Mouse (Mus musculus): ENCODE measurements around the gene Crybg1.

Gene Crybg1

DNA sequence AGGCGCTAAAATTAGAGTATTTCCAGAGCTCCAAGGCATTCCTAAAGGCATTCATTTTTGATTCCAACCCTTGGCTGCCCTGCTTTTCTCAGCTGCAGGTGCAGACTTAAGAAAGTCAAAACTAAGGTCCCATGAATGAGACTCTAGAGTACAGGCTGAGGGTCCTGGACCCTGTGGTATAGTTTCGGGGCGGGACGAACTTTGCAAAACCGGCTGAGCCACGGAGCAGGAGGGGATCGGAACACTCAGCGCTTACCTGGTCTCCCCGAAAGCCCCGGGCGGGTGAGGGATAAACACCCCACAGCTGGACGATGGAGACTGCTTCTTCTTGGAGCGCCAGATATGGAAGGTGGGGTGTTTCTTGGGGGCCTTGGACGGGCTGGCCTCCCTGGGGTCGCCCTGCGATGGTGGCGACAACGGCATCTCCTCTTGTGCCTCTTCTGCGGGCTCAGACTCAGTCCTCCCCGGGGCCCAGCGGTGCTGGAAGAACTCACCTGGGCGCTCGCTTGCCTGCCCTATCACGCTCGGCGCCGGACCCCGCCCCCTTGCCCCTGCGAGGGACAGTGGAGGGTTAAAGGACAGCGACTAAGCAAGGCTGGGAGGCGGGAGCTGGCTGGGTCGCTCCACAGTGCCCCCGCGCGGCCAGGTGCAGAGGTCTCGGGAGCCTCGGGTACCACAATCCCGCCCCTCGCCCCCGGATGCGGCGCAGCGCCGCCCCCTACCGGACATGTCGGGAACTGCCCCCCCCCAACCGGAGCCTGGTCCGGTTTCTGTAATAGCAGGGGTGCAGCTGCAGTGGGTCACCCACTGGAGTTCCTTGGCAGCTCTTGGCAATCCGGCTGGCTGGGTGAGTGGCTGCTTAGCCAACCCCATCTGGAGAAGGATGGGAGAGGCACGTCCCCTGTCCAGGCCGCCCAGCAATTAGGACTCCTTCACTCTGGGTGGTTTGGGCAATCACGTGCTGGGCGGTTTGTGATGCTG, at the start of gene Crybg1:
Gene Crybg1, minus strand, starts transcription at position 517 of the 981 bp plus-strand sequence.
- DNase-seq (ENCODE audit: low spot score), result peak; percentile 46

DNA sequence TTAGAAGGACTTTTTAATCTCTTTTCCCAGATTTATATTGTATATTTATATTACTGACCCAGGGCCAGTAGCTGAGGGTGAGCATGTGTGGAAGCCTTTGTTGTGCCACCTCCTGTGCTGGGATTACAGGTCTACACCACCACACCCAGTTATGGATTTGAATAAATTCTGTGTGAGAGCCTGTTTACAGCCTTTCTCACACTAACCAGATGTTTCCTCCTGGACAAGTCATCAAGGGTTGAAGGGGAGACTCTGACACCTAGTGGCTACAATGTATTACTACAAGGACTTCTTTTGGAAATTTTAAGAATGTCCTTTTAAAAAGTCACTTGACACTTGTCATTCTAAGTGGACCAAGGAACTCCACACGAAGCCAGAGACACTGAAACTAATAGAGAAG, 28.7 kb upstream of the Crybg1 start:
- peak; percentile 34 for DNase-seq (ENCODE audit: low spot score)

DNA sequence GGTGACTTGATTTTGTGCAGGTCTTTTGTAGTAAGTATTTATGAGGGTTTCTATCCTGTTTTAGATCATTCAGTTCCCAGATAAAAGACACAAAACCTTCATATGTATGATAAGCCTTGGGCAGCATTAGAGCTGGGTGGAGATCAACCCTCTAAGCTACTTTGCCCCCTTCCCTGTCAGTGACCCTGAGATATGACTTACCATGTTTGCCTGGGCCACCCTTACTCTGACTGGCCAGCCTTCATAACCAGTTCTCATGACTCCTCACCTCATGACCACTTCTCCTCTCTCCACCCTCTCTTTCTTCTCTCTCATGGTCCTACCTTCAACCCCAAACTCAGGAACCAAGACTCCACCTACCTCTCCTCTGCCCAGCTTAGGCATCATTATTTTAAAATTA, 27.9 kb upstream of the Crybg1 start:
- no peak for DNase-seq (ENCODE audit: low spot score)

DNA sequence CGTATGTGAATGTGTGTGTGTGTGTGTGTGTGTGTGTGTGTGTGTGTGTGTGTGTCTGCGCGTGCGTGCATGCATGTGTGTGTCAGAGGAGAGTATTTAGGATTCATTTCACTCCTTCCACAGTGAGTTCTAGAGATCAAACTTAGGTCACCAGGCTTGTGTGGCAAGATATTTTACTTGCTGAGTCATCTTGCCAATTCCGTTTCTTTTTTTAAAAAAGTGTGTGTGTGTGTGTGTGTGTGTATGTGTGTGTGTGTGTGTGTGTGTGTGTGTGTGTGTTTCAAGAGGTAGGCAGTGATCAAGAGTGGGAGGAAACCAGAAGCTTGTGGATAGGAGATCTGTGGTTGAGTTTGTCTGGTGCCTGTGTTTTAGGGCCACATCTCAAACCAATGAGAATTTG, 27.5 kb upstream of the Crybg1 start:
- no peak for DNase-seq (ENCODE audit: low spot score)

DNA sequence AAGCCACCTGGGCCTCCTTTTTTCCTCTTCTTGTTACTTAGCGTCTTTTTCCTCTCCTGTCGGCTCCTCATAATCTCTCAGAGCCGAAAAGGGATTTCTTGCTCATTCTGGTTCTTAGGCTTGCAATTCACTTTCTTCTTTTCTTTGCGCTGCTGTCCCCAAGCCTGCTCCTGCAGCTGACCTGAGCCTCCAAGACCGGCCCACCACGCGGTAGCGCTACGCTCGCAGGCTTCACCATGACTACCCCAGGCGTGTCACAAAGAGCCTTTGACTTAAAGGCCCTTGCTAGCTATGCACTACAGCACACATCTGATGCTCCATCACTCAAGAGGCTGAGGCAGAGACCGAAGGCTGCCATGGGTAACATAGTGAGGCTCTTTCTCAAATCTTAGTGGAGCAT, 21.5 kb upstream of the Crybg1 start:
- no peak for DNase-seq (ENCODE audit: low spot score)

DNA sequence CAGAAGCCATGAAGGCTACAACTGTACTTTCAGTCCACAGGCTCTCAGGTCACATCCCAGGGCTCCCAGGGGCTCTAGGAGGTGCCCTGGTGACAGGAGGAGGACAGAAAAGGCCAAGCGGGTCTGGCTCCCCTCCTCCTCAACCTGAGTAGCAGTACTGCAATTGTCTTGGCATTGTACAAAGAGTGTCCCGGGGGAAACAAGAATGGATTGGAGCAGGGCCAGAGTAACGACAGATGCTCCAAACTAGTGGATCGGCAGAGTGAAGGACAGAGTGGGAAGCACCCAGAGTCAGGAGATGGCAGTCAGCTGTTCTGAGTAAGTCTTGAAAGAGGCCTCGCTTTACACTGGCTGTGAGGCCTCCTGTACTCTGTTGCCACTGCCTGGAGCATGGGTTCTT, 18.4 kb upstream of the Crybg1 start:
- DNase-seq (ENCODE audit: low spot score), result no peak

DNA sequence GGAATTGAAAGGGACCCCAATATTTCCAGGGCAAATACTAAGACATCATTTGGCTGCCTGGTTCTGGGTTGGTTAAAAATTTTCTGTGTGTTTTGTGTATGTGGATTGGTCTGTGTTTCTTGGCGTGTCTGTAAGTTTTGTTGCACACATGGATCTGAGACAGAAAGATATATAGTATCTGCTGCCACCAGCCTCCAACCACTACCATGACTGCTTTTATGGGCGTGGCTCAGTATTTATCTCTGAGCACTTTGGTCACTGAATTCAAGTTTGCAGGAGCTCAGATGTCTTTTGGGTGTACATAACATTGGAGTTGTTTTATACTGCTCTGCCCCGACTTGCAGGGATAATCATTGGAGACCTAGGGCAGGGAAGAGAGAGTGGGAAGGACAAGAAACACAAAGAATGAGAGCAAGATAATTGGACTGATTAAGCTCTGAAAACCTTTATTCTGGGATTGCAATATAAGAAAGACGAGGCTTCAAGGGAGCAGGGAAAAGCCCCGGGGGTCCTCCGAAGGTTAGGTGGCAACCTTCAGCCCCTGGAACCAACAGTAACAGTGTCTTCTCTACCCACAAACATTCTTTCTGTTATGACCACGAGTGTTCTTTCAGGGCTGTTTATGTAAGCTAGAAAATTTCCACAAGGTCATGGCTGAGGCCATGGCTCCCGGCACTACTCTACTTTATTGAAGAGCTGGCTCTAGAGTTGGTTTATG, 15.8 kb upstream of the Crybg1 start:
- no peak for DNase-seq (ENCODE audit: low spot score)

DNA sequence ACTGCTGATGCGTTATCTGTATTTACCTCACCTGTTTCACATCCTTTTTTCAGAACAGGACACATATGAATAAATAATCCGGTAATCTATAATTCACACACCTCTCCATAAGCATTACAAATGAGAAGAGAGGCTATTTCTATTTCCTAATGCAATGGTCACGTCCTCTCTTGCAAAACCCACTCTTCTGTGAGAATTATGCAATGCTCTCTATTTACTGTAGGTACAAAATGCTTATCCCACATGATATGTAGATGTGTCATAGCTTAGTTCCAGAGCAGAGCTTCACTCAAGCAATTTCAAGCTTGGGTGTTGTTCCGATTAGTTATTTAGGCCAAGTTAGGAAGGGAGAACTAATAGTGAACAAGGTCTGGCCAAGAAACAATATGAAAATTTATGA, 14.4 kb upstream of the Crybg1 start:
- no peak for DNase-seq (ENCODE audit: low spot score)

DNA sequence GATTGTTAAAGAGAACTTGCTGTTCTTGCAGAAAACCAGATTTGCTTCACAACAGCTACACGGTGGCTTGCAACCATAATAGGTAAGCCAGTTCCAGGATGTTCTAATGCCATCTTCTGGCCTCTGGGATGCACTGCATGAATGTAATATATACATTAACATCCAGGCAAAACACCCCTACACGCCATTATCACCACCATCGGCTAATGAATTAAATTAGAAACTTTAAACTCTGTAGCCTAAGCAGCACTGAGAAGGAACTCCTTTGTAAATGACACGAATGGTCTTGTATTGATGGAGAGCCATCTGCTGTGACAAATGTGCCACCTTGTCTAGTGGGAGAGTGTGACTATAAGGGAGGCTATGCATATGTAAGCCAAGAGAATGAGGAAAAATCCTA, 11.5 kb upstream of the Crybg1 start:
- DNase-seq (ENCODE audit: low spot score), result no peak

DNA sequence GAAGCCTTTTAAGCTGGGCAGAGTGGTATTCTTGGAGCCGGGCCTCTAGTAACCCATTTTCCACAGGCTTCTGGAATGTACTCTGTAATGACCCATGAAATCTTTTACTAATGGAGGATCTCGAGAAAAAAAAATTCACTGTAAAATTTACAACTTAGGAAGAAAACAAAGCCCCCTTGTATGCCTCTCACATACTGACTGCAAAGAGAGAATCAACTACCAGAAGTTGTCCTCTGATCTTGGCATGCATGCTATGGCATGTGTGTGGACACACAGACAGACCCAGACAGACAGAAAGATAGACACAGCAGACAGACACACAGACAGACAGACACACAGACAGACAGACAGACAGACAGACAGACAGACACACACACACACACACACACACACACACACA, 8.8 kb upstream of the Crybg1 start:
- no peak for DNase-seq (ENCODE audit: low spot score)

DNA sequence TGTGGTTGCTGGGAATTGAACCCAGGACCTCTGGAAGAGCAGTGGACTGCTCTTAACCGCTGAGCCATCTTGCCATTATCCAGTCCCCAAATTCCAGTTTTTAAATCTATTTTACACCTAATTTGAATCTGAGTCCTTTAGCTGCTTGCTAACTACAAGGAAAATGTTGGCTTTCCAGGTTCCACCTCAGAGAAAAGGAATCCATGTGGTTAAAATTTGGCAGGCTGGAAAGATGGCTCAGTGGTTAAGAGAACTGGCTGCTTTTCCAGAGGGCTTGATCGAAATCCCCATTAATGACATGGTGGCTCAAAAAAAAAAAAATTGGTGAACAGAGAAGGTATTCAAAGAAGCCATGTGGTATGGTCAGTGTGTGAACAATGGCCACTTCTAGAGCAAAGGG, 1.8 kb upstream of the Crybg1 start:
- no peak for DNase-seq (ENCODE audit: low spot score)

DNA sequence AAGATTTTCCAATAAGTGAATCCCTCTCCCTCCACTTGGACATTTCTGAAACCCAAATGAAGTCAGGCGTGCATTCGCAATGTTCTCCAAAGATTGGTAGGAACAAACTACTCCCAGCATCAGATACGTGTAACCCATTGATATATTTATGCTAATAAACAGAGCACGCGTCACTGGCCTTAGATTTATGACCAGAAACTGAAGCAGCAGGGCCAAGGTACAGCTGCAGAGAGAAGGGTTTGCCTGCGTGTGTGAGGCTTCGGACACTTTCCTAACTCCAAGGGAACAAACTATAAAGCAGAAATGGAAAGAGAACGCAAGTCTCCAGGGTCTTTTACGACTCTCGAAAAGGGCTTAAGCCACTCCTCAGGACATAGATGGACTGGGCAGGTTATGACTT, 5.3 kb downstream of the Crybg1 start:
- no peak for DNase-seq (ENCODE audit: low spot score)

DNA sequence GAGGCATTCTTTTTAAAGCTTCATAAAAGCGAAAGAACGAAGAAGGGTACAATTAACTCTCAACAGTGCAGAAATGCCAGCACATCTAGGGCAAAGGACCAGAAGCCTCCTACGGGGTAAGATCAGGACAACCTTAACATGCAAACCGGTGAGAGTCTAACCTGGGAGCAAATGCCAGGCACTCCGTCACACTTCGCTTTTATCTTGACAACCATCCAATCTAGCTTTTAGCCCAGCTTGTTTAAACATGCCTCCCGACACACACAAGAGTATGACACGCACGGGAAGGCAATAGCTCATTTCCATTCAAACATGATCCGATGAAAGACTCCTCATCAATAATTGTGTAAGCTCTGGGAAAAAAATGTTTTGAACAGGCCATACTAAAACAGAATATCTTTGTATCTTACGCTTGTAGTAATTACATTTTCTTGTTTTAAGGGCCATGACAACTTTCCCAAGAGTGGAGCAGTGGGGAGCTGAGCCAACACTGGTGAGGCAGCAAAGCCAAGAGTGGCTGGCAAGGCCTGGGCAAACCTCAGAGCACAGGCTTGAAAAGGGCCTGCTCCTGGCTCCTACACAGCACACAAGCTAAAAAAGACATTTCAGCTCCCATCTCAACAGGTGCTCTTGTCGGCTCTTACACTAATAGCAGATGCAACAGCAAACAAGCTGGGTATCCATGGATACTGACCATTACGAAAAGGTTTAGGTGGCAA, 10.4 kb downstream of the Crybg1 start:
- no peak for DNase-seq (ENCODE audit: low spot score)

DNA sequence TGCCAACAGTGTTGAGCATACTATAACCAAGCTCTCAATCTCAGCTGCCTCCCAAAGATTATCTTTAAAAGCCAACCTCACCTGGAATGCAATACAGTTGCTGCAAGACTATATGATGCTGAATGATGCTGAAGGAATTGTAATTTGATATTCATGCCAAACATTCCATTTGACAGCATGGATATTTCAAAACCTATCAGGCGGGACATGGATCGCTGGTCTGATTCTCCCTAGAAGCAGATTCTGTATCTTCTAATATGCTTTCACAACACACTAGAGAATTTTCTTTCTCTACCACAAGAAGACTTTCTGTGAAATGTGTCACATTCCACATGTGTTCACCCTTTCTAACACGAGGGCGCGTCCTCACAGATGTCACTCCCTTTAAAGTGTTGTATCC, 22.6 kb downstream of the Crybg1 start:
- DNase-seq (ENCODE audit: low spot score), result no peak

DNA sequence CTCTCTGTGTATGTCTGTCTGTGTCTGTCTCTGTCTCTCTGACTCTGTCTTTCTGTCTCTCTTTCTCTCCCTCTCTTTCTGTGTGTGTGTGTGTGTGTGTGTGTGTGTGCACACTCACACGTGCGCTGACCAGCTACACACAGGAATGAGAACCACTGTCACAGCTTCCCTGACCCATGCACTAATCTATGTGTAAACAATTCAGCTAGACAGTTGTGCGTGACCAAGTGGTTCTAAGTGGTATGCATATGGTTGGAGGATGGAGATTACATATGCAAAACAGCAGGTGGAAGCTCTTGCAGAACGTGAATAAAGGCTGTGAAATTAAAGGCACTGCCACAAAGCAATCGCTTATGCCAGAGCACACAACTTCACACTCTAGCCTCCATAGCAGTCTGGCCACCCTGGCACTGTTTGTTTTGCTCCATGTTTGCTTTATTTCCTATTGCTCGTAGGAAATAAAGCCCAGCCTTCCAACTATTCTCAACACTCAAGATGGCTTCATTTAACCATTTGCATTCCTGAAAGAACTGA, 24.2 kb downstream of the Crybg1 start:
- DNase-seq (ENCODE audit: low spot score), result no peak

DNA sequence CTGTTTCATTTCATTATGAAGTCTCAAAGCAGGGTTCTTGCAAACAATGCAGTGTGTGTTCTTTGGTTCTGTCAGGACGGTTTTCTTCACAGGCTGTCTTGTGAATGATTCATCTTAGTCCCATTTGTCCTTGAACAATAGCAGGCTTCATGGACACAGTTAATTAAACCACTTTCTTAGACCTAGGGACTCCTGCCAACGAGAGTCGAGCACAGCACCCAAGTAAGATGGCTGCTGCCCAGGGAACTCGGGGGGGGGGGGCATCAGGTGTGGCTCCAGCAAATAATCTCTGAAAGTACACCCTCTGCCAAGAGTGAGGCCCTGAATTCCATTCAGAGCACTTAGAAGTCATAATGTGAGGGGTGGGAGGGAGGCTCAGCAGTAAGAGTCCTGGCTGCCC, 30.0 kb downstream of the Crybg1 start:
- no peak for DNase-seq (ENCODE audit: low spot score)

DNA sequence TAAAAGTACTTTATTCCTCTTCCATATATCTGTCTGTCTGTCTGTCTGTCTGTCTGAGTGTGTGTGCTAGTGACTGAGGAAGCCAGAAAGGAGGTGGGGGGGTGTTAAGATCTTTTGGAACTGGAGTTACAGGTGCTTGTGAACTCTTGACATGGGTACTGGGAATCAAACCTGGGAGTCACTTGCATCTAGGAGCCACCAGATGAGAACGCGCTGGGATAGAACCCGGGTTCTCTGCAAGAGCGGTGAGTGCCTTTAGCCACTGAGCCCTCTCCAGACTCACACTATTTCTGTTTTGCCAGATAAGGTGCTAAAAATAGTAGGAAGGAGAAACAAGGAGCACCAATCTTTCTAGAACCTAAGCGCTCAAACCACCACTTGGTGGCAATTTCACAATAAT, 31.9 kb downstream of the Crybg1 start:
- no peak for DNase-seq (ENCODE audit: low spot score)

DNA sequence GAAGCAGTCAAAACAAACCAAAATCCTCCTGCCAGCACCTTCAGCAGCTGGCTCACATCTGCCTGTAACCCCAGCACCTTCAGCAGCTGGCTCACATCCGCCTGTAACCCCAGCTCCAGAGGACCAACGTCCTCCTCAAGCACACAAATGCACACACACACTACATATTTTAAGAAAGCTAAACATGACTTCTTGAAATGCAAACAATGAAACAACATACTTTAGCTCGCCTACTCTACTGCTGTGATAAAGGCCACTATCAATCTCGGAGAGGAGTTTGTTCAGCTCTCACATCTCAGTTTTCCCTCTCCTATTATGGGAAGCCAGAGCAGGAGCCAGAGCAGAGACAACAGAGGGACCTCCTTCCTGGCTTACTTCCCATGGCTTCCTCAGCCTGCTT, 34.0 kb downstream of the Crybg1 start:
- no peak for DNase-seq (ENCODE audit: low spot score)

DNA sequence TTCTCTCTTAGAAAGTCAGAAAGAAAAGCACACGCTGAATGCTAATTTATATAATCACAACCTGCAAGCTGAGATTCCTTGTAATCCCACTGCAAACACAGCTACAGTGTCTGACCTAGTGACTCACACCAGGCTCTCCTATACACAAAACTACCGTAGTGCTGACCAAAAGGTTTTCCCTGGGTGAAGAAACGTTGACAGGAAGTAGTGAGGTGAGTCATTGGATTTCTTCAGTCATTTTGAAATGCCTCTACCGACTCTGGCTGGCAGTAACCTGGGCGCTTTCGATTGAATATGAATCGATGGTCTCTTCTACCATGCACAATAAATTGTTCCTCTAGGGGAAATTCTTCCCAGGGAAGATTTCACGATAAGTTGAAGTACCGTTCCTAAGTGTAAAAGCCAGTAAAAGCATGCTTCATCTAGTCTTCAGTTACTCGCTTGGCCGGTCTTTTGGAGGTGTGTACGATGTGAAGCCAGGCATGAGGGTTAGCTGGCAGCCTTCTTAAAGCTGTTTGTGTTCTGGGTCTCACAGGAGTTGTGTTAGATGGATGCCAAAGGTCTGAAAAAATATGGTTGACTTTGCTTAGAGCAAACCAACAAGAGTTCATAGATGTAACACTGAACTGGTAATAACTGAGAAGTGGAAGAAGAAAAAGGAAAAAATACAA, 36.5 kb downstream of the Crybg1 start:
- DNase-seq (ENCODE audit: low spot score), result no peak

DNA sequence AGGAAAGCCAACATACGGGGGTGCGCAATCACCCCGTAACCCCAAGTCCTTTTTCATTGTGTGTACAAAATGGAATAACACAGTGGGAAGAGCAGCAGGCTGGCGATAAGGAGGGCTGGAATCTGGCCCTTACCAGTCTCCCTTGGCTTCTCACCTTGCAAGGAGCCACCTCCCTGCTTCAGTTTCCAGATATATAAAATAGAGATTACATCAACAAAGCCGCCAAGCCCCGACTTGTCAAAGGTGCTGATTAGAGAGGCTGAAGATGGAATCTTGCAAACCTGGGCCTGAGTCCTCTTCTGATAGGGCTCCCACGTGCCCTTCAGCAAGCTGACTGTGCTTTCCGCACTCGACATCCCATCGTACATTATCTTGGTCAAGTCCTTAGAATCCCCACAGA, 37.5 kb downstream of the Crybg1 start:
- no peak for DNase-seq (ENCODE audit: low spot score)

DNA sequence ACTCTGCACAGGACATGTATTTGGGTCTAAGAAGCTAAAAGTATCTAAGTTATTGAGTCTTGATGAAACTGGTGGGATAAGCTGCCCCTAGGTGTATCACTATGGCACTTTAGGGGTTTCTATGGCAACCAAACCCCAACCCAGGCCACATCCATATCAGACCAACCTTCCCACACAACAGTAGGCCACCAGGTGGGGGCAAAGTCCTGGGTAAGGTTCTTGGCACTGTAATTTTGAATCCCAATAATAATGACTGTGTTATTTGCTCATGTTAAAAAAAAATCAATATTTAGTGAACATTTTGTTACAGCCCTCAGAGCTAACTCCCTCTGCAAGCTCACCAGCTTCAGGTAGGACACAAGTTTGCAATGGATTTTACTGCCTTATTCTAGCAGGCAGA, 38.2 kb downstream of the Crybg1 start:
- no peak for DNase-seq (ENCODE audit: low spot score)

DNA sequence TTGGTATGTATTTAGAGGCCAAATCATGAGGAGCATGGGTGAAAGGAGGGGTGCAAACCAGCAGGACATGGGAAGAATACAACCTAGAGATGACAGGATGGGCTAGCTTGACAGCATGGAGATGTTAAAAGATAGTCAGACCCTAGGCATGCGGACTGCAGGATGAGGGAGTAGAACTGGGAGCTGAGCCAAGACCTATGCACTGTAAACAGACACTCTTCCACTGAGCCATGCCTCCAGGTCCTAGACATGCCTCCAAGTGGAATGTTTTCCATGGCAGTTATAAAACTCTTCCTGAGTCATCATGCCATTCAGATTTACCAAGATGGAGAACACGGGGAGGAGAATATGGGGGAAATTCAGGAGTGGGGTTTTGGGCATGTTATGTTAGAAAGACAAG, 53.9 kb downstream of the Crybg1 start:
- no peak for DNase-seq (ENCODE audit: low spot score)
